Mouse (Mus musculus) hindbrain, embryonic 14.5 days (tissue): ENCODE results near the gene Ezr. TPM values are rescaled to one million over a fixed set of nuclear protein-coding genes. Genes with fewer than 3 reads are reported as not detected.

Experiments
- ATAC-seq: fragments of 200-750 bp; cut with Nextera tagmentation; 2 replicates; pipeline ENCODE4 v1.8.0; 2017; ENCODE audit warnings: moderate number of reproducible peaks, mild to moderate bottlenecking, moderate TSS enrichment, moderate library complexity; ENCODE audit not compliant: low FRiP score
- DNase-seq: peaks from one replicate; pipeline ENCODE4 v3.0.0-alpha.2; 2015; ENCODE audit warnings: low spot score
- H3K27ac ChIP-seq: fragments of 300-500 bp; sonication (generic); 2 replicates; pipeline ENCODE4 v1.5.1; 2014; ENCODE audit warnings: mild to moderate bottlenecking, moderate library complexity
- H3K27me3 ChIP-seq: fragments of 300-500 bp; sonication (generic); 2 replicates; pipeline ENCODE4 v1.6.1; 2014; ENCODE audit warnings: mild to moderate bottlenecking, low read length, mixed read lengths; ENCODE audit not compliant: control insufficient read depth, insufficient read depth
- H3K36me3 ChIP-seq: fragments of 300-500 bp; sonication (generic); replicated peaks from 2 replicates; pipeline ENCODE4 v1.6.1; 2014; ENCODE audit not compliant: control insufficient read depth, insufficient read depth
- H3K4me1 ChIP-seq: fragments of 300-500 bp; sonication (generic); replicated peaks from 2 replicates; pipeline ENCODE4 v1.6.1; 2014; ENCODE audit warnings: antibody characterized with exemption, low read length, mixed read lengths; ENCODE audit not compliant: control insufficient read depth, insufficient read depth
- H3K4me2 ChIP-seq: fragments of 300-500 bp; sonication (generic); replicated peaks from 2 replicates; pipeline ENCODE4 v1.6.1; 2014; ENCODE audit warnings: mild to moderate bottlenecking, moderate library complexity
- H3K4me3 ChIP-seq: fragments of 300-500 bp; sonication (generic); replicated peaks from 2 replicates; pipeline ENCODE4 v1.5.1; 2014; ENCODE audit warnings: mild to moderate bottlenecking, low read length
- H3K9ac ChIP-seq: fragments of 300-500 bp; sonication (generic); 2 replicates; pipeline ENCODE4 v1.6.1; 2014
- H3K9me3 ChIP-seq: fragments of 300-500 bp; sonication (generic); 2 replicates; pipeline ENCODE4 v1.6.1; 2016; ENCODE audit warnings: low read length; ENCODE audit not compliant: control insufficient read depth
- WGBS: fragments of 180-500 bp; shearing (Covaris S2); extraction: QIAGEN DNeasy Blood & Tissue Kit; methylation state at CpG from one replicate; pipeline ENCODE4 v1.1.7; 2014; 5-methylcytosine and 5-hydroxymethylcytosine counted together
- polyA plus RNA-seq: library from polyadenylated mRNA; unstranded; fragments of >200 nt; fragmentation: Nextera tagmentation; extraction: Ambion mirVana; gene quantifications from 2 replicates; pipeline ENCODE4 v1.2.1, GENCODE M21; 2014

Ezr gene
- polyA plus RNA-seq, 1 experiment from 2014 or later: 67.4 TPM

DNA sequence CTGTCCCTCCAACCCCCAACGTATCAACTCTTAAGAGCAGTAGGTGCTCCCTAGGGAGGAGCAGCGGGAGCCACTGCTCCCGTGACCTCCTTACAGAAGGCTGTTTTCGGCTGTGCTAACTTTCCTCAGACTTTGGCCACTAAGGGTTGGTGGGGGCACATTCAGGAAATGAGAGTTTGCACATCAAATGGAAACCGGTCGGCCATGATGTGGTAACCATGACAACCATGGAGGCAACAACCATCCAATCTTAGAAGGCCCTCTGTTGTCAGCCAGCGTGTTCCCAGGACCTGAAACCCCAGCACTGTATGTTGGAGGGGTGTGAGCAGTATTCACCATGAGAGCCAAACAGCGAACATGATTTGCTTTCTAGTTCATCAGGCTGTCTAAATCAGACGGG is 7.4 kb downstream of the Ezr start:
- H3K9me3 ChIP-seq: no peaks in the 10 kb centered on the region
- H3K9ac ChIP-seq: no peak overlapping the region
- peaks cover 9% of the 10 kb centered on the region; the same call in 1 of the 2 replicates for H3K27me3 ChIP-seq
- H3K4me3 ChIP-seq: no peak overlapping the region
- H3K4me2 ChIP-seq: no peak overlapping the region
- ATAC-seq (no peak), DNase-seq (no peak)
- H3K36me3 ChIP-seq: no peaks in the 10 kb centered on the region
- H3K27ac ChIP-seq: no peak overlapping the region
- peaks cover 12% of the 10 kb centered on the region; the same call in 1 of the 2 replicates for H3K4me1 ChIP-seq
- 49% methylated on average over 9 of the region's 9 CpGs for WGBS

DNA sequence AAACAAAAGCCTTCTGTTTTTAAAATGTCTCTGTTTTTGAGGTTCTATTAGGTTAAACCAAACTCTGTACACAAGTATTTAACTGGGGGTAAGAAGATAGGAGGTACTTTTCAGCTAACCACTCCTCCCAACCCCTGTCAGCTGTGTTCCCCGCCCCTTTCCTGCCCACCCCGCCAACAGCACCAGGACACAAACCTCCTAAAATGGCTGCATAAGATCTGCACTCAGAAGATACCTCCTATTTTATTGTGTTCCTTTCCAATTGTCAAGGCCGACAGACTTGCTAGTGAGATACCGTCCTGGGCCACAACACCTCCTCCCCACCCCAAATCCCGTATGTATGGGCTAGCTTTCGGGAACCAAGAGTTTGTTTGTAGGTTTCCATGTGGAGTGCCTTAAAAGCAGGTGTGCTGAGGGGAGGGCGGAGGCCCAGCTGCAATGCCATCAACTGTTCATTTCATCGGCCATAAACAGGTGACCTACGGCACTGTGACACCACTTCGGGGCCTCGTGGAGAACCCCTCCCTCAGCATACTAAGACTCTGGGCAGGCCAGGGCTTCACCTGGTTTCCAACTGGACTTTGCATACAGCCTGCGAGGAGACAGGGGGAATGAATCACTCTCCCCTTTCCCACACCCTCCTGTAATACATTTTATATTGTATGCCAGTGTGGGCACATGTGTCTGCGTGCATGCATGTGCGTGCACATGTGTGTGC is 9.2 kb downstream of the Ezr start:
- Histone ChIP-seq H3K36me3 (no peaks in the 10 kb centered on the region), H3K4me1 (0 out of 2 replicates have a peak, but pooled peaks cover 4% of the 10 kb centered on the region), H3K27me3 (no peaks in the 10 kb centered on the region), H3K4me2 (no peak overlapping the region), H3K4me3 (no peak overlapping the region), H3K9me3 (no peaks in the 10 kb centered on the region), H3K9ac (no peak overlapping the region), H3K27ac (no peak overlapping the region)
- no peak for DNase-seq
- ATAC-seq: no peak
- 90% methylated on average over 14 of the region's 14 CpGs for WGBS

DNA sequence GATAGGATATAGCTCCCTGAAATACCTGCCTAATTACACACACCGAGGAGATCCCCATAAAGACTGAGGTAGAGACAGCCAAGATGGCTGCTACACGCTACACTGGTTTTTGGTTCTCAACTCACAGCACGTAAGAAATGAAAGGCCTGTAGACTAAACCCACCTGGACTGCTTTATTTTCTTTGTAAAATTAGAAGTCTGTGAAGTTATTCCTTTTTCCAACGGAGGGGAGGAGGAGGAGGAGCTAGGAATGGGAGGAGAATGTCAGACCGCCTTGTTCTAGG is 10.2 kb downstream of the Ezr start:
- Histone ChIP-seq H3K36me3 (no peaks in the 10 kb centered on the region), H3K4me1 (0 out of 2 replicates have a peak, but pooled peaks cover 4% of the 10 kb centered on the region), H3K27me3 (no peaks in the 10 kb centered on the region), H3K4me3 (no peak overlapping the region), H3K9ac (no peak overlapping the region), H3K27ac (no peak overlapping the region), H3K4me2 (no peak overlapping the region), H3K9me3 (no peaks in the 10 kb centered on the region)
- 79% methylated on average over 5 of the region's 5 CpGs for WGBS
- DNase-seq: no peak
- no peak for ATAC-seq

DNA sequence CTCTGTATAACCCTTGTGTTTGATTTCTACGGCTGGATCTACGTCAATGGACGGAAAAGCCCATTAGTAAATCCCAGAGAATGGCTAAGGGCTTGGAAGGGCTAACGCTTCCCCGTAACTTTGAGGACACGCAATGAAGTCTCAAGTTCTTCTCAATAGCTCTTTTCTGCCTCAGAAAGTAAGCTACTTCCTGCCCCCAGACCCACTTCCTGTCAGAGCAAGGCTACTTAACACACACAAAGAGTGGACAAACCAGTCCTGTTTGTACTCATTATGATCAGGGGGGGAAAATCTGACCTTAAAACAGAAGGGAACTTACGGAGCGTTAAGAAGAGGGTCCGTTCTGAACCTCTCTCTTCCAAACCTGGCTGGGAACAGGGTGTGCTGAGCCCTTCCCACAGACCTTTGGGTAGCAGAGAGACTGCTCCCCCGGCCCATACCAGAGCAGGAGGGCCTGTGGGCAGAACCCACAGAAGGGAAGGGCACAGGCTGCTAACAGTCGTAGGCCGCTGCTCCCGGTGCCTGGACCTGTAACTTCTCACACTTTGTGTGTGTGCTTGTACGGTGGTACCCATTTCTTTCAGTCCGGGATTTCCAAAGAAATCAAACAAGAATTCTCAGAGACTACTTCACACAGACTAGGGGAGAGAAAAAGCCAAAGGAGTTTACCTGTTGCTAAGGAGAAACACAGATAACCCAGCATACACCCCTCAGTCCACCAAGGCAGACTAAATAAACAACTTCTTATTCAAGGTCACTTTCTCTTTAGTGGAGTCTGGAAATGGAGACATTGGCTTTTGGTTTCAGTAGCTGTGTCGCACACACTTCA is 10.7 kb downstream of the Ezr start:
- WGBS: 87% methylated on average over 16 of the region's 16 CpGs
- Histone ChIP-seq H3K27ac (no peak overlapping the region), H3K9me3 (no peaks in the 10 kb centered on the region)

DNA sequence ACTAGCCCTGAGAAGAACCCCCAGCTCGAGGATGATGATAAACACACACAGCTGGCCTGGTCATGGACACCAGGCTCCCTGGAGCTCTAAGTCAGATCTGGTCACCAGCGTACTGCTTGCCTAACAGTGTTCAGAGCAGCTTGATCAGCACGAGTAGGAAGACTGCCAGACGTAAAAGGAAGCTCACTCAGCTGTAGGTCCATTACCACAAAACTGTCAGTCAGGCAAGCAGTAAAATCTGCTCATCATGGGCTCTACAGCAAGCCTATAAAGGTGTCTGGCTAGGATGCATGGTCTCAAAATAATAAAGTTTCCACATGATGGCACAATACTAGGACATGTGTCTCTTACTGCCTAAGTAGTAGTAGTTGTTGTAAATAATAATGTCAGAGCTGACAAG is 13.0 kb downstream of the Ezr start:
- Histone ChIP-seq H3K27ac (no peak overlapping the region), H3K9me3 (no peaks in the 10 kb centered on the region), H3K4me2 (no peak overlapping the region), H3K27me3 (no peaks in the 10 kb centered on the region), H3K36me3 (no peaks in the 10 kb centered on the region), H3K9ac (no peak overlapping the region), H3K4me1 (no peaks in the 10 kb centered on the region; the same call in 1 of the 2 replicates), H3K4me3 (no peak overlapping the region)
- WGBS: 63% methylated on average over 4 of the region's 4 CpGs
- no peak for DNase-seq
- ATAC-seq: no peak

More for the DNA sequence above, 10.7 kb downstream of the Ezr start:
- DNase-seq (no peak), ATAC-seq (no peak)
- Histone ChIP-seq H3K4me2 (no peak overlapping the region), H3K4me3 (no peak overlapping the region), H3K27me3 (no peaks in the 10 kb centered on the region), H3K4me1 (0 out of 2 replicates have a peak, but pooled peaks cover 4% of the 10 kb centered on the region), H3K9ac (no peak overlapping the region), H3K36me3 (no peaks in the 10 kb centered on the region)

DNA sequence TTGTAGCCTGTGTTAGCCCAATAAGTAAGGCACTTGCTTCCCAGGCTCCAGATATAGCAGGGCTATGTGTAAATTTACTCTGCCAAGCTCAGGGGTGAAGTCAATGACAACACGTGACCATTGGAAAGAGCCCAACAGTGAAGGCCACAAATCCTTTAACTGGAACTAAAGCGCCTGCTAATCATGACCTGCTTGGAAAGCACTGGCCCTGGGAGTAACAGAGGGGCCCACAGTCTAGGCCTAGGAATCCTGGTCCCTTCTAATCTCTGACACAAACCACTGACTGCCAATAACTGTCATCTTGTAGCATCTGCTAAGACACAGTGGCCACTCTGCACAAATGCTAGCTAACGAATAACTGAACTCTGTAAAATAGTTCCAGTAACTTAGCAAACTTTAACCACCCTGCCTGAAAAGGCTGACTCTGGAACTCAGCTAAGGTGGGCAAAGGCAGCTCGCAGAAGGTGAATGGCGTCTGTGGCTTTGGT is 14.2 kb downstream of the Ezr start:
- no peak overlapping the region for H3K4me3 ChIP-seq
- no peak overlapping the region for H3K4me2 ChIP-seq
- no peaks in the 10 kb centered on the region for H3K9me3 ChIP-seq
- 87% methylated on average over 5 of the region's 5 CpGs for WGBS
- H3K36me3 ChIP-seq: no peaks in the 10 kb centered on the region
- H3K27ac ChIP-seq: no peak overlapping the region
- no peaks in the 10 kb centered on the region; the same call in 1 of the 2 replicates for H3K4me1 ChIP-seq
- no peaks in the 10 kb centered on the region for H3K27me3 ChIP-seq
- DNase-seq (no peak), ATAC-seq (no peak)
- no peak overlapping the region for H3K9ac ChIP-seq

DNA sequence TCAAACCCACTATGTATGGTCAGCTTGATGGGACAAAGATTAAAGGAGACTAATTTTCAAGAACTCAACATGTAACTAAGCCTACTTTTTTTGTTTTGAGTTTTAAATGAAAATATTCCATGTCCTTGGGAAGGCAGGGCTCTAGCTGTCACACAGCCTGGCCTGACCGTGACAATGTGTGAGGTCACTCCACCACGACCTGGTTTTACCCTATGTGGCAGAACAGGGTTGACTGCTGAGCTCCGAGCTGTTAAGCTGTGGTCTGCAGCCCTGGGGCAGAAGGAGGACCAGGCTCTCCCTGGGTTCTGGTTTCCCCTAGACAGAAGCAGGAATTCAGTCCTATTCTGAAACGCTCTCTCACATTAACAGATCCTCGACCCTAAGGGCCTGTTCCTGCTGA is 14.8 kb downstream of the Ezr start:
- Histone ChIP-seq H3K9ac (no peak overlapping the region), H3K27me3 (no peaks in the 10 kb centered on the region), H3K27ac (no peak overlapping the region), H3K4me1 (no peaks in the 10 kb centered on the region; the same call in 1 of the 2 replicates), H3K4me2 (no peak overlapping the region), H3K36me3 (no peaks in the 10 kb centered on the region), H3K4me3 (no peak overlapping the region), H3K9me3 (no peaks in the 10 kb centered on the region)
- no peak for DNase-seq
- no peak for ATAC-seq
- WGBS: 66% methylated on average over 5 of the region's 5 CpGs

DNA sequence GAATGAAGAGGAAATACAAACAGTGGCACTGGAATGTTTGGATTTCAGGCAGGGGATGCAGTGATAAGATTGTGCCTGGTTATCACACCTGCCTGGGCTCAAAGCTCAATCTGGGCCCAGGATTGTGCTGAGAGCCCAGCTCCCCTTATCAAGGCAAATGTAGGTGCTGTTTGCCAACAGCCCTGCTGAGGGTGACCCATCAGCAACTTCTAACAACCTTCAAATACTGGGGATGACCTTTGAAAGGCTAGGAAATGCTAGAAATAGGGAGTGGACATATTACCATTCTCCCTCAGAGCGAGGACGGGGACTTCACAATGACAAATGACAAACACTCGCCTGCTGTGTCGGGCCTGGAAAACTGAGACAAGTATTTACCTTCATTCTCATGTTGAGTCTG is 15.8 kb downstream of the Ezr start:
- ATAC-seq: no peak

DNA sequence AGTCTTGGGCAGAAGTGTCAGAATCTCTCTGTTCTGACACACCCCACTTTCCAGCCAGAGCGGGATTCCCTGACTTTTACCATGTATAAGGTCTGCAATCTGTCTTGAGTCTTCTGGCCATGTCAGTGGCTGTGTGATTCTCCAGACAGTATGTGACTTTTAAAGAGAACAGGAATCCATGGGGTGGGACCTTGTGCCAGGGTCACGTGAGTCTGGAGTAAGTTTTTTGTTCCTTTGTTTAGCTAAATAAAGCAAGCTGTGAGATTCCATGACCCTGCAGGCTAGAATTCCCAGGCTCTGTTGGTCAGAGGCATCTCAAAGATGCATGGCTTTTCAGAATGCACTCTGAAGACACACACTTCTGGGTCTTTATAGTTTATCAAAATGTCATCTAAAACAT is 16.7 kb downstream of the Ezr start:
- WGBS: 16% methylated on average over 2 of the region's 2 CpGs
- Histone ChIP-seq H3K9me3 (no peaks in the 10 kb centered on the region), H3K9ac (no peak overlapping the region), H3K36me3 (no peaks in the 10 kb centered on the region), H3K27me3 (no peaks in the 10 kb centered on the region), H3K4me3 (no peak overlapping the region), H3K27ac (no peak overlapping the region), H3K4me2 (no peak overlapping the region), H3K4me1 (no peaks in the 10 kb centered on the region; the same call in 1 of the 2 replicates)
- DNase-seq (no peak), ATAC-seq (no peak)

More for the DNA sequence above, 15.8 kb downstream of the Ezr start:
- H3K4me1 ChIP-seq: no peaks in the 10 kb centered on the region; the same call in 1 of the 2 replicates
- 70% methylated on average over 4 of the region's 4 CpGs for WGBS
- H3K9ac ChIP-seq: no peak overlapping the region
- H3K27ac ChIP-seq: no peak overlapping the region
- no peak for DNase-seq
- H3K9me3 ChIP-seq: no peaks in the 10 kb centered on the region
- H3K4me2 ChIP-seq: no peak overlapping the region
- H3K36me3 ChIP-seq: no peaks in the 10 kb centered on the region
- no peak overlapping the region for H3K4me3 ChIP-seq
- H3K27me3 ChIP-seq: no peaks in the 10 kb centered on the region
